Mouse (Mus musculus): ENCODE measurements around the gene Nrsn1.
"Not testable (repeated sequence)": the region's sequence is repeated elsewhere in the genome, so short reads cannot be mapped to it uniquely, and the experiment has no call there.

Nrsn1 gene

DNA sequence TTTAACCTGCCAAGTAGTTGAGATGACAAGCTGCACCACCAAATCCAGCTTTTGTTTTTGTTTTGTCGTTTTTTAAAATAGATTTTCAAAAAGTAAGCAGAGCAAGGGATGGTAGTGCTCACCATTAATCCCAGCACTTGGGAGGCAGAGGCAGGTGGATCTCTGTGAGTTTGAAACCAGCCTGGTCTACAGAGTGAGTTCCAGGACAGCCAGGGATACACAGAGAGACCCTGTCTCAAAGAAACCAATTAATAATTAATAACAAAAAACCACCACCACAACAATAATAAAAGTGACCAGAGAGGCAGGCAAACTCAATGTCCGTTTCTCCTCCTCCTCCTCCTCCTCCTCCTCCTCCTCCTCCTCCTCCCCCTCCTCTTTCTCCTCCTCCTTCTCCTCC is at the start of gene Nrsn1:
Gene Nrsn1 (minus strand): TSS at position 101 of the 400 bp plus-strand sequence.
- not testable (repeated sequence) for DNase-seq (ENCODE audit: low spot score)

DNA sequence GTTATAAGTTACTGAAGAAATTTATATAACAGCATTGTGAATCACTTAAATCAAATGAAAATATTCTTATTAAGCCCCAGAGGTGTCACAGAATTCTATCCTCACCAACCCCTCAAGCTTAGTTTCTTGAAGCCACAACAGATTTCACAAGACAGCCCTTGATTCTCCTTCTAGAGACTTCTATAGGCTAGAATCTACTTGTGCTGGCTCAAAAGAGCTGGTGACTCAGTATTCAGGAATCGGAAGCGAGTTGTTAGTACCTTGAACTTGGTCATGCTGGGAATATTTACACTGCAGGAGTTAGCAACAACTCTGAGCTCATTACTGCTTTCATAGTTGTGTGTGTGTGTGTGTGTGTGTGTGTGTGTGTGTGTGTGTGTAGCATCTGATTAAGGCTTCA is 41.8 kb upstream of the Nrsn1 start:
- DNase-seq (ENCODE audit: low spot score), result no peak

DNA sequence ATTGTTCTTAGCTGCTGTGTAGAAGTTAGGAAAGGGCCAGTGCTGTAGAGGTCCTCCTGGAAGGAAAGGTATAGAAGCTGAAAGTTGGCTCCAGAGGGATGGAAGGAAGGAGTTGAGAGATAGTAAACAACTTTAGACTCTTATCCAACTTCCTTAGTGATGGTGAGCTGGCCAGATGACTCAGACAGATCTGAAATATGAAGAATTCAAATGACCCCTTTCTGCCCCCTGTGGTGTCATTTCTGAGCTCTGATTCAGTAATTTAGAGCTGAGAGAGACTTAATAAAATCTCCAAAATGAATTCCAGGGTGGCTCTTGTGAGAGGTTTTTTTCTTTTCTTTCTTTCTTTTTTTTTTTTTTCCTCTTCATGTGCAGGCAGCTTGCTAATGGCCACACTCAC is 39.8 kb upstream of the Nrsn1 start:
- no peak for DNase-seq (ENCODE audit: low spot score)

DNA sequence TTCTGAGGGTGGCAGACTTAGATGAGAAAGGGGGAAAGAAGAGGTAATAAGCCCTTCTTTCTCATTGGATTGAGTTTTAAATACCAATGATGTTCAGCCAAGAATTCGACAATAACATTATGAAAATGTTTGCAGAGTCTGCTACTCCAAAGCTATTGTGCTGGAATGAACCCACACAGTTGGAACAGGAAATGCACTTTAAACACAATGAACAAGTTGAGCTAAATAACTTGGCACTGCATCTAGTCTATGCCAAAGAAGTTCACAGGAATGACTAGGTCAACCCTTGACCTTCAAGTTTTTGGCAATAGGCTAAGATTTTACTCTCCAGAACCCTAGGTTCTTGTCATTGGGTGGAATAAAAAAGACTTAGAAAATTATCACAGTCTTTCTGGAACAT is 18.4 kb upstream of the Nrsn1 start:
- DNase-seq (ENCODE audit: low spot score), result no peak

DNA sequence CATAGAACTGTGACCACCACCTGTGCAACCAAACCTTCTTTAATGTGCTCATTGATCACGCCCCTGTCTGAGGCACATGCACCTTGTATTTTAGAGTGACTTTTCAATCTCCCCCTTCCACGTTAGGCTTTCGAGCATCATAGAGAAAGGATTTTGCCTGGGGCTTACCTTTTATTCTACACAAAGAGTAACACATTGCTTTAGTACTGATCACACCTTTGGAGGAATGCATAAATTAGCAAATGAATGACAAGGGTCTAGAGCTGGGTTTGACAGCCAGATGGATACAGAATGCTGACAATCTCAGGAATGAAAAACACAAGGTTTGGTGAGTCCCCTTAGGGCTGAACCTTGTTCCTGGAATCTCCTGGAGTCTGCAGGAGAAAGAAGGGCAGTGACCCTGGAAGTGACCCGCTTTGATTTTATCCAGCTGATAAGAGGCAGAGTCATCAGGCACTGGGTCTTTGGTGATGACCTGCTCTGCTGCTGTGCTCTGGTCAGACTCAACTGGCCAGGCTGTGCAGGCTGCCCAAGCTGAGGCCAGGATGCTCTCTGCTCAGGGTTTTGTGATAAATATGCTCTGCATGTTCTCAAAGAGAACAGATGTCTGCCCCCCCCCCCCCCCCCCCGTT is 4.7 kb upstream of the Nrsn1 start:
- no peak for DNase-seq (ENCODE audit: low spot score)

DNA sequence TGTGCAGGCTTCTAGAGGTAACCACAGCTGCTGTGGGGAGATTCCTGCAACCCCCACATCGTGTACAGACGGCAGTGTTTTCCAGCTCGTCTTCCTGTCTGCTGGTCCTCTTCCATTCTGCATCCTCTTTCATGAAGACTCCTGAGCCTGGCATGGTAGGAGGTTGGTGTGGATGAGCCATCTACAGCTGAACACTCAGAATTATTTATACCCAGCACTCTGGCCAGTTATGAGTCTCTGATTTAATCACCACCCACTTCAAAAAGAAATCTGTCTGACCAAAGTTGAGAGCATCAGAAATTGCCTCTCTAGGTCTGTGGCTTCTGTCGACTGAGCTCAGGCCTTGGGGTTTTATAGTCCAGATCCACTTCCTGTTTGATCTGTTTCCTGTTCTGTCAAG is 1.9 kb upstream of the Nrsn1 start:
- DNase-seq (ENCODE audit: low spot score), result no peak

DNA sequence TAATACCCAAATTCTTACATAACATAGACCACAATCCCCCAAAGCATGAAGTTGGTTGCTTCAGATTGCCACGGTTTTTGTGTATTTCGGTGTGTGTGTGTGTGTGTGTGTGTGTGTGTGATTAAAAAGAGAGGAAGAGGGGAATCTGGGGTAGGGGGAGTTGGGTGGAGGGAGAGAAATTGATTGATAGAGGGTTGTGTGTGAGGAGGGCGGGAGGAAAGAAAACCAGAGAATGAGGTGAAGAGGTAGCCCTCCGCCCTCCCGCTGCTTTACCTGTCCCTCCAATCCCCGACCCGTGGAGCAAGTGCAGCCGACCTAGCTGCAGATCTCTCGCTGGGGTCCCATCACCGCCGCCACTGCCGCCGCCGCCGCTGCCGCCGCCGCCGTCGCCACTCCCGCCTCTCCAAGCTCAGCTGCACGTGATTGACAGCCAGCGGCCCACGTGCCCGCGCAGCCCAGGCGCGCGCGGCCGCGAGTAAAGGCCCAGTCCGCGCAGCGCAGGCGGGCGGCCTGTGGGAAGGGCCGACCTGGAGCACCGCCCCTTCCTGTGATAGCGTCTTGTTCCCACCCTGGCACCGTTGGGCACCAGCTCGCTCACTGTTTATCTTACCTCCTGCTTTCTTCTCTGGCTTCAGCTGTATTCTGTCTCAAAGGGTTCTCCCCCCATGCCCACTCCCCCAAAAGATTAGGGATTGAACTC is 583 bp downstream of the Nrsn1 start:
- DNase-seq (ENCODE audit: low spot score), result no peak

DNA sequence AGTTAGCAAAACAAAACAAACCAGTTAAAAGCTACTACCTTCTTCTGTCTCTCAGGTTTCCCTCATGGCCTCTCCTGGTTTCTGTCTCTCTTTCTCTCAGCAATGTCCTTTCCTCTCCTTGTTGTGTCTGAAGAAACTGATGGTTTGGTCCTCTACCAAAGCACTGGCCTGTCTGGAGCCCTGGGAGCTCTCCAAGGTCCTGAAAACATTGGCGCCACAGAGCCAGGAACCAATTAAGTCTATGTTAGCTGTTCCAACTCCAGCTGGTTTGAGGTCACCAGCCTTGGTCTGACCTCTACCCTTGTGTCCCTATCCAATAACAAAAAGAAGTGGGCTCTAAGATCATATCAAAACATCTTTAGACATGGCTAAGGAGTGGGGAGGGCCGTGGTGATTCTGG is 1.3 kb downstream of the Nrsn1 start:
- DNase-seq (ENCODE audit: low spot score), result peak; percentile 31

DNA sequence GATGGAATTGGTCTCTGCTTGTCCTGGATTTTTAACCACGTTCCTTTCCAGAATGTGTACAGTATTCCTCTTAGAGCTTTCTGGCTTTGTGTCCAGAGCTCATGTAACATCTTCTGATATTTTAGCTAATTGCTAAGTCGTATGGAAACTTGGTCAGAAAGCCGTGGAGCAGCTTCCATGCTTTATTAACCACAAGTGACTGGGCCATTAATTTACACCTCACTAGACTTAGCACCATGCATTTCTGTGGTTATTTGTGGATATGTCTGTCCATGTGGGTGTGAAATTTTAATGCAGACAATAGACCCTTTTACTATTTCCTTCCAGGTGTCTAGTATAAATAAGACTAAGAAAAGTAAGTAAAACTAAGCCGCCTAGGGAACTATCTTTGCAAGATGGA is 7.6 kb downstream of the Nrsn1 start:
- no peak for DNase-seq (ENCODE audit: low spot score)

DNA sequence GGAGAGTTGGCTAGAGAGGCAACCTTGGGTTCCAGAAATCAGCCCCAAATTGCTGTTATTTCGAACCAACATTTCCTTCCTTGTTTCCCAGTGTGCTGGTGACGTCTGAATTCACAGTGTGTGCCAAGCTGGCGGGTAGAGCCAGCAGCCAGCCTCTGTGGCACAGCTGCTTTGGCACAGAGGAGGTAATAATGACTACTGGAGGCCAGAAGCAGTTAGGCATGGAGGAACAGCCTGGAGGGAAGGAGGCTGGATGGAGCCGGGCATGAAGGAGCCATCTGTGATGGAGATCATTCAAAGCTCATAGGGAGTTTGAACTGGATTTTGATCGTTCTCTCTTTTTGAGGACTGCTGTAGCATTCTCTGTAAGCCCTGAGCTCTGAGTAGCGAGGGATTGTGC is 12.7 kb downstream of the Nrsn1 start:
- DNase-seq (ENCODE audit: low spot score), result no peak

DNA sequence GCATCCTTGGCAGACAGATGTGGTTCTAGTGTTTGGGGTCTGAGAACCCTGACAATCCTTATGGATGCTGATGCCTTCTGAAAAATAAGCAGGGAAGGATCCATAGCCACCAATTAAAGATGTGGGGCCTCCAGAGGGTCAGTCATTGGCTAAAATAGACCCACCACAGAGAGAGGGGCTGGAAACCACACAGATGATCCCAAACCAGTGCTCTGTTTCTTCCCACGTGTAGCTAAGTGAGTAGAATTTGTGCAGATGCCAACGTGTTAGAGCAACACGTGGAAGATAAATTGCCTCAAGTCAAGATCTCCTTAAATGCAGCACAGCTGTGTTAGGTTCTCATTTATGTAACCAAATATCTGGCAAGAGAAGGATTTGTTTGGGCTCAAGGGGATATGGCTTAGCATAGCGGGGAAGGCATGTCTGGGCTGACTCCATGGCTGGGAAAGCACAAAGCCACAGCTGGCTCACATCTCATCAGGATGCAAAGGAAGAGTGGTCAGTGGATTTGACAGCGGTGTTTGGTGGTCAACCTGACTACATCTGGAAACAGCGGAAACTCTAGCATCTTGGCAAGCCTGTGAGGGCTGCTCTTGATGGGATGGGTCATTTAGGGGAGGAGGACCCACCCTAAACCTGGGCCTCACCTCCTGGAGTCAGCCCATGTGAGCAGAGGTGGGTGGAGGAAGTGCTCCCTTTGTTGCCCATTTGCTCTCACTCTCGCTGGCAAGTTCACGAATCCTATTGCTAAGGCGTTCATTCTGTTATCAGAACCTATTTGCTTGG is 15.6 kb downstream of the Nrsn1 start:
- no peak for DNase-seq (ENCODE audit: low spot score)

DNA sequence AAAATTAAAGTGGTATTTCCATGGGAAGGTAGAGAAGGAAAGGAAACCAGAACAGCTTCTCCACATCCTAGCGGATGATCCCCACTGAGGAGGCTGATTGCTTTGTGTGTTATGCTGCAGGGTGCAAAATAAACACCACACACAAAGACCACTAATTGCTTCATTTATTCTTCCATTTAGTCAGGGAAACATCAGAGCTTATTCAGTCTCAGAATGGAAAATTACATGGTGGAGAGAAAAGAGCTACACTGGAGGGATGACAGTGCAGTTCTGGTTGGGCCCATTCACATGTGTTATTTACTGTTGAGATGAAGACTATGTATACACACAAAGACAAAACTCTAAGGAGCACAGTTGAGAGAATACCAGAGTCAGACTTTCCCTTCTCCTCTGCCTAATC is 18.4 kb downstream of the Nrsn1 start:
- DNase-seq (ENCODE audit: low spot score), result no peak

DNA sequence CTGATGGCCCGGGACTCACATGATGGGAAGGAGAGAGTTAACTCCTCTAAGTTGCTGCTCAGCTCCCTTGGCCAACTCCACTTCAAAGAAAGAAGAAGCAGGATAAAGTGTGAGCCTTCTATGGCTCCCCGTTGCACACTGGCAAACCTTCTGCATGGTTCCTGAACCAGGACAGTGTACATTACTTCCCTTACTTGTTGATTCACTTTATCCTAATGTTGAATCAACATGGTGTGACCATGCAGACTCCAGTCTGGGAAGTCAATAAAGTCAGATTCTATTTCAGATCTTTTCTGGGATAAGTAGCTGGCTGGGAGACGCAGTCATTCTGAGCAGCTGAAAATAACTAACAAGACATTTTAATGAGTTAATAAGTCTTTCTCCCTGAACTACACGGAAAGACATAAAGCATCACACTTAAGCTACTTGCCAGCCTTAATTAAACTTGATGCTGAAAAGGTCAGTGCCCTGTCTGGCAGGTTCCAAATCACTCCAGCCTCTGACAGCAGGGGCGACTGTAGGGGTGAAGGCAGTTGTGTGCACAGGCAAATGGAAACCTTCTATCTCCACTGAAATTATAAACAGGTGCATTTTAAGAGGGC is 50.0 kb downstream of the Nrsn1 start:
- no peak for DNase-seq (ENCODE audit: low spot score)

DNA sequence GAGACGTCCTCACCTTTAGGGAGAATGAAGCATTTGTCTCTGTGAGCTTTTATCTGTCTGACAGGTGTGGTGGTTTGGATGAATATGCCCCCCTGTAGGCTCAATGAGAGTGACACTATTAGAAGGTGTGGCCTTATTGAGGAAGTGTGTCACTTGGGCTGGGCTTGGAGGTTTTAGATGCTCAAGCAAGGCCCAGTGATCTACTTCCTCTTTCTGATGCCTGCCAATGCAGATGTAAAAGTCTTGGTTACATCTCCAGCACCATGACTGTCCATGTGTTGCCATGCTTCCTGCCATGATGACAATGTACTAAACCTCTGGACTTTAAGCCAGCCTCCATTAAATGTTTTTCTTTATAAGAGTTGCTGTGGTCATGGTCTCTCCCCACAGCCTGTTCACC is 51.9 kb downstream of the Nrsn1 start:
- no peak for DNase-seq (ENCODE audit: low spot score)

DNA sequence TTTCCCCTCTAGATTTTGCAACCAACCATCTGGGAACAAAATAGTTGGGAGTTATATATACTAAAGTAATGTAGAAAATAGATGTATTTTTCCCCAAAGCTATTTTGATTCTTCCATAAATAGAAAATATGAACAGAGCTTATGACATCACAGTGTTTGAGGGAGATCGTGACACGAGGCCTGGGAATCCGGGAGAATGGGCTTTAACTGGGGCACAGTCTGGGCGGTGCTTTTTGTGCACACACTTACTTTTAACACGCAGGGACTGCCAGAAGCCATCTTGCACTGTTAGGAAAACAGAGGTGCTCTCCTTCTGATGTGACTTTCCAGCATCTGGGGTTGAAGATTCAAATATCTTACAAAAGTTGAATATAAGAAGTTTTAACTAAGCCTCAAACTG is 63.4 kb downstream of the Nrsn1 start:
- DNase-seq (ENCODE audit: low spot score), result no peak

Data from ovary, adult 18-20 months (tissue).